Mouse (Mus musculus): Measurements from ENCODE around the gene Kiz.

GRCm38 (mm10) chr2:146834314-146835201 is 21.1 kb upstream of the Kiz start:
- TF ChIP-seq CTCF (IDR thresholded peaks at IDR 0.05; ENCODE audit: borderline replicate concordance, insufficient read depth, low read depth, low read length) (no peak), POLR2A (IDR thresholded peaks at IDR 0.05; ENCODE audit: borderline replicate concordance, insufficient read depth, low read length) (no peak)

Measured in cerebellum, adult 2 months (tissue).